In the genomic region with DNA sequence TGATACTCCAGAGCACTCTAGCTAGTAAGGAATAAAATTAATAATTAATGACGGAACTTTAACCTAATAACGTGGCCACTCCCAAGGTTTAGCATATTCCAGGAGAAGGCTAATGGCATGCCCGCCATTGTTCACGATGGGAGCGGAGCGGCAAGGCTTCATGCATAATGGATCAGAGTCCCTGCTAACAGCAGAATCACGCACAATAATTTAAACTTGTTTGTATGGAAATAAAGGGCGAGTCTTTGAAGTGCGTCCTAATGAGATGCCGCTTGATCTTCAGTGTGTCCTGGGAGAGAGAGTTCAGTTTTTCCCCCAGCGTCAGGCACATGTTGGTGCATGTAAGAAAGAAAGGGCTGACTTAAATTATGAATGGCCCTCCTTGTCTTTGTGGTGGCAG, we compare ENCODE assay signal across 15 mouse cellular contexts.
DNase-seq lines count a peak whose midpoint lies in the region; ATAC-seq lines count a peak whose summit lies in the region.
"Had no signal": no experiment of that assay in that cellular context is flagged by ENCODE, and none has a peak within 500 bp of the region (broad histone marks: within the 10 kb centered on the region; RNA-seq: fewer than 3 reads in every experiment).

No protein-coding gene starts in this region.

- H3K4me1 ChIP-seq in forebrain, embryonic 15.5 days = peaks cover 15% of the 10 kb centered on the region
- H3K4me1 ChIP-seq in midbrain, embryonic 10.5 days = peaks cover 48% of the 10 kb centered on the region
- peaks cover 4% of the 10 kb centered on the region; the same call in 1 of the 2 replicates for H3K4me1 ChIP-seq in stomach, embryonic 16.5 days (ENCODE audit: control insufficient read depth, insufficient read depth, low read length)
- H3K4me1 ChIP-seq: liver, embryonic 15.5 days had no signal

- H3K27ac ChIP-seq in forebrain, embryonic 15.5 days (replicated peaks) = no peak overlapping the region
- peak overlapping the region; percentile 76 for H3K27ac ChIP-seq in midbrain, embryonic 10.5 days (replicated peaks)
- peak overlapping the region; percentile 30; the same call in 1 of the 2 replicates for H3K27ac ChIP-seq in stomach, embryonic 16.5 days (ENCODE audit: low read length)
- H3K27ac ChIP-seq: heart, adult 2 months; limb, embryonic 10.5 days; liver, embryonic 15.5 days; macrophage had no signal

- H3K9me3 ChIP-seq in forebrain, embryonic 15.5 days = no peaks in the 10 kb centered on the region
- H3K9me3 ChIP-seq in midbrain, embryonic 10.5 days (replicated peaks) = peaks cover 7% of the 10 kb centered on the region; the same call in 1 of the 2 replicates
- peaks cover 6% of the 10 kb centered on the region; the same call in 1 of the 2 replicates for H3K9me3 ChIP-seq in stomach, embryonic 16.5 days (replicated peaks; ENCODE audit: control insufficient read depth, low read length)
- H3K9me3 ChIP-seq: limb, embryonic 10.5 days; liver, embryonic 15.5 days had no signal

- ATAC-seq in forebrain, embryonic 15.5 days (replicated peaks) = peak; percentile 23; the same call in 1 of the 2 replicates
- ATAC-seq in stomach, embryonic 16.5 days (ENCODE audit: insufficient read depth, low FRiP score) = no peak
- ATAC-seq: intestine, postnatal 0 days had no signal

- no peak overlapping the region for H3K9ac ChIP-seq in forebrain, embryonic 15.5 days (replicated peaks)
- H3K9ac ChIP-seq in stomach, embryonic 16.5 days (ENCODE audit: low read length) = no peak overlapping the region
- H3K9ac ChIP-seq: liver, embryonic 15.5 days had no signal

- DNase-seq in retina, postnatal 1 day = peak; percentile 27
- no peak for DNase-seq in retina, embryonic 14.5 days (ENCODE audit: low spot score)
- DNase-seq in midbrain, embryonic 10.5 days (ENCODE audit: low spot score) = no peak
- DNase-seq in gastrocnemius, postnatal 25 days = no peak
- DNase-seq in frontal cortex, postnatal 14 days (ENCODE audit: low spot score in 2 of 2) = no peak
- no peak for DNase-seq in layer of hippocampus, adult 18-20 months (ENCODE audit: low spot score in 2 of 2)
- DNase-seq: cerebellum, postnatal 25 days; heart, adult 2 months; heart, postnatal 10 days had no signal

- WGBS in forebrain, embryonic 15.5 days = 10% methylated on average over 11 of the region's 11 CpGs
- WGBS in midbrain, embryonic 10.5 days = 53% methylated on average over 11 of the region's 11 CpGs
- 62% methylated on average over 11 of the region's 11 CpGs for WGBS in stomach, embryonic 16.5 days

- no peaks in the 10 kb centered on the region for H3K27me3 ChIP-seq in forebrain, embryonic 15.5 days
- no peaks in the 10 kb centered on the region for H3K27me3 ChIP-seq in midbrain, embryonic 10.5 days (ENCODE audit: low read depth, poor library complexity, severe bottlenecking)
- H3K27me3 ChIP-seq in stomach, embryonic 16.5 days (ENCODE audit: control insufficient read depth, insufficient read depth, low read length) = no peaks in the 10 kb centered on the region
- H3K27me3 ChIP-seq: liver, embryonic 15.5 days had no signal

- H3K4me3 ChIP-seq in forebrain, embryonic 15.5 days = no peak overlapping the region
- H3K4me3 ChIP-seq in midbrain, embryonic 10.5 days = no peak overlapping the region
- H3K4me3 ChIP-seq in stomach, embryonic 16.5 days (replicated peaks; ENCODE audit: low read length) = no peak overlapping the region
- H3K4me3 ChIP-seq: heart, adult 2 months; limb, embryonic 10.5 days; liver, embryonic 15.5 days had no signal

- H3K36me3 ChIP-seq in forebrain, embryonic 15.5 days = no peaks in the 10 kb centered on the region
- no peaks in the 10 kb centered on the region for H3K36me3 ChIP-seq in midbrain, embryonic 10.5 days
- H3K36me3 ChIP-seq in stomach, embryonic 16.5 days (ENCODE audit: control insufficient read depth, insufficient read depth, low read length) = no peaks in the 10 kb centered on the region
- H3K36me3 ChIP-seq: limb, embryonic 10.5 days; liver, embryonic 15.5 days had no signal

- peak overlapping the region; percentile 12; the same call in 1 of the 2 replicates for H3K4me2 ChIP-seq in forebrain, embryonic 15.5 days (replicated peaks)
- H3K4me2 ChIP-seq in stomach, embryonic 16.5 days (ENCODE audit: low read depth, low read length) = no peak overlapping the region
- H3K4me2 ChIP-seq: liver, embryonic 15.5 days had no signal
